ENCODE assay signal across 24 mouse cellular contexts in the genomic region with DNA sequence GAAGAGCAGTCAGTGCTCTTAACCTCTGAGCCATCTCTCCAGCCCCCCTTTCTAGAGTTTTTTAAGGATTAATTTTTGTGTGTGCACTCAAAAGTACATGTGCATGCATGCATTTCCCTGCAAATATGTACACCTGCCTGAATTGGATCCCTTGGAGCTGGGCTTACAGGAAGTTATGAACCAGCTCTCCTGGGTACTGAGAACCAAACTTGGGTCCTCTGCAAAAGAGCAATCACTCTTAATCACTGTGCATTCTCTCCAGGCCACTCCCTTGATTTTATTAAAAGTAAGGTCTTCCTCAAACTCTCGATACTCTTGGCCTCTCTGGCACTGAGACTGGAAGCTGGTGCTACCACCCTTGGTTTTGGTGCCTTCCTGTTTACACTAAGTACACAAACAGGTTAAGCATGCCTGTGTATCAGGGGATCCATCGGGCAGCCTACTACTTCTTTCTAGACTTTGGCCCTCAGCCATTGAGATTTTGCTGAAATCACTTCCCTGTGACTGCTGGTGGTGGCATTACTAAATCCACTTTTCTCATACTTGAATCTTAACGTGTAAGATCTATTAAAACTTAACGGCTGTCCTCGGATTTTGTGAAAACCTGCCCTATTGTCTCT. TPM values are rescaled to one million over a fixed set of nuclear protein-coding genes. Genes with fewer than 3 reads are reported as not detected.
DNase-seq lines count a peak whose midpoint lies in the region; ATAC-seq and TF ChIP-seq lines count a peak whose summit lies in the region.
"Had no signal": no experiment of that assay in that cellular context is flagged by ENCODE, and none has a peak within 500 bp of the region (broad histone marks: within the 10 kb centered on the region; RNA-seq: fewer than 3 reads in every experiment).

No protein-coding gene starts in this region.

- no peaks in the 10 kb centered on the region for H3K9me3 ChIP-seq in heart, embryonic 12.5 days (replicated peaks)
- H3K9me3 ChIP-seq in intestine, postnatal 0 days (ENCODE audit: control insufficient read depth): no peaks in the 10 kb centered on the region
- H3K9me3 ChIP-seq: embryonic facial prominence, embryonic 15.5 days; forebrain, embryonic 10.5 days; G1E; heart, embryonic 10.5 days; heart, embryonic 15.5 days; hindbrain, embryonic 13.5 days had no signal

- 91% methylated on average over 5 of the region's 5 CpGs for WGBS in heart, embryonic 12.5 days
- 50% methylated on average over 5 of the region's 5 CpGs for WGBS in intestine, postnatal 0 days

- H3K4me2 ChIP-seq in heart, embryonic 12.5 days: no peak overlapping the region
- no peak overlapping the region for H3K4me2 ChIP-seq in intestine, postnatal 0 days (replicated peaks; ENCODE audit: low read depth)
- H3K4me2 ChIP-seq: embryonic facial prominence, embryonic 15.5 days; heart, embryonic 15.5 days; hindbrain, embryonic 13.5 days had no signal

- H3K27ac ChIP-seq in heart, embryonic 12.5 days (ENCODE audit: poor library complexity, severe bottlenecking): no peak overlapping the region
- H3K27ac ChIP-seq in intestine, postnatal 0 days (ENCODE audit: low read depth, low read length): peak overlapping the region; percentile 9
- H3K27ac ChIP-seq: embryonic facial prominence, embryonic 15.5 days; forebrain, embryonic 10.5 days; heart, embryonic 10.5 days; heart, embryonic 15.5 days; hindbrain, embryonic 13.5 days had no signal

- no peaks in the 10 kb centered on the region for H3K27me3 ChIP-seq in heart, embryonic 12.5 days (replicated peaks)
- no peaks in the 10 kb centered on the region for H3K27me3 ChIP-seq in intestine, postnatal 0 days (replicated peaks; ENCODE audit: control insufficient read depth, insufficient read depth, low read length)
- H3K27me3 ChIP-seq: embryonic facial prominence, embryonic 15.5 days; heart, embryonic 15.5 days; hindbrain, embryonic 13.5 days had no signal

- peaks cover 10% of the 10 kb centered on the region for H3K4me1 ChIP-seq in heart, embryonic 12.5 days (replicated peaks)
- 0 out of 2 replicates have a peak, but pooled peaks cover under 1% of the 10 kb centered on the region for H3K4me1 ChIP-seq in intestine, postnatal 0 days (replicated peaks; ENCODE audit: control insufficient read depth, insufficient read depth, low read length)
- H3K4me1 ChIP-seq: heart, embryonic 10.5 days had no signal

- peak; percentile 66 for DNase-seq in heart, adult 11 months
- peak; percentile 70 for DNase-seq in urinary bladder, postnatal 14 days (ENCODE audit: low spot score)
- no peak for DNase-seq in urinary bladder, postnatal 25 days (ENCODE audit: low spot score)
- DNase-seq in layer of hippocampus, adult 9-11 months: no peak
- DNase-seq in layer of hippocampus, postnatal 14 days (ENCODE audit: low spot score in 2 of 2): no peak
- DNase-seq: B cell, adult 2 months; cerebellum, adult 11 months; cerebellum, adult 8-10 months; cerebellum, postnatal 14 days; embryo, embryonic 11 days; gastrocnemius, postnatal 36 days; heart, adult 18-20 months; heart, postnatal 14 days had no signal

- ATAC-seq in heart, embryonic 12.5 days (ENCODE audit: insufficient number of reproducible peaks, low FRiP score): no peak
- ATAC-seq in intestine, postnatal 0 days: peak; percentile 42
- ATAC-seq: CD4-positive, CD25-positive, alpha-beta regulatory T cell, adult 4 months; forebrain, embryonic 14.5 days had no signal

- no peak overlapping the region for H3K4me3 ChIP-seq in heart, embryonic 12.5 days
- no peak overlapping the region for H3K4me3 ChIP-seq in intestine, postnatal 0 days (ENCODE audit: low read depth, low read length)
- H3K4me3 ChIP-seq: embryonic facial prominence, embryonic 15.5 days; erythroblast, embryonic 14.5 days; forebrain, embryonic 10.5 days; heart, embryonic 10.5 days; heart, embryonic 15.5 days; hindbrain, embryonic 13.5 days had no signal

- peaks cover 71% of the 10 kb centered on the region for H3K36me3 ChIP-seq in heart, embryonic 12.5 days
- peaks cover 54% of the 10 kb centered on the region for H3K36me3 ChIP-seq in intestine, postnatal 0 days (ENCODE audit: control insufficient read depth, insufficient read depth)

- no peak overlapping the region for H3K9ac ChIP-seq in heart, embryonic 12.5 days
- no peak overlapping the region for H3K9ac ChIP-seq in intestine, postnatal 0 days (ENCODE audit: low read depth, low read length)
- H3K9ac ChIP-seq: embryonic facial prominence, embryonic 15.5 days; heart, embryonic 15.5 days; hindbrain, embryonic 13.5 days had no signal

- no peak for TF ChIP-seq CTCF in intestine, postnatal 0 days (IDR thresholded peaks at IDR 0.05; ENCODE audit: low read depth)

RNA-seq across cellular contexts. Expression of gene Oxa1l, which starts 4.5 kb away (rescaled TPM):
- 53.3 and 57.6 TPM in 2 replicates for polyA plus RNA-seq in heart, embryonic 12.5 days (2016; fragmentation: Nextera tagmentation; extraction: Ambion mirVana)
- polyA plus RNA-seq in intestine, postnatal 0 days (2015; fragmentation: Nextera tagmentation; extraction: Ambion mirVana): 35.5 and 36.4 TPM in 2 replicates
- 10 to 100 TPM; 57.3 to 59.2 TPM for total RNA-seq in layer of hippocampus, postnatal 14 days (2021)

RNA-seq across cellular contexts. Expression of gene Slc7a7, which starts 52.4 kb away (rescaled TPM):
- 8.0 and 8.3 TPM in 2 replicates for polyA plus RNA-seq in heart, embryonic 12.5 days (2016; fragmentation: Nextera tagmentation; extraction: Ambion mirVana)
- polyA plus RNA-seq in intestine, postnatal 0 days (2015; fragmentation: Nextera tagmentation; extraction: Ambion mirVana): 188 TPM in 2 replicates
- 1 to 10 TPM; 2.4 to 2.5 TPM for total RNA-seq in layer of hippocampus, postnatal 14 days (2021)

Comparison
In these comparisons a context has a peak if more than half of its experiments do, and no peak if none do; other contexts are left out.
1. DNase-seq: peak in heart, adult 11 months (single experiment) and urinary bladder, postnatal 14 days (single experiment); none in urinary bladder, postnatal 25 days (single experiment), layer of hippocampus, adult 9-11 months (single experiment) and layer of hippocampus, postnatal 14 days (0 of 2).
2. RNA of gene Slc7a7, which starts 52.4 kb away (polyA plus RNA-seq): 188 TPM in intestine, postnatal 0 days; 8.0 to 8.3 TPM in heart, embryonic 12.5 days; every median in the first group is over 10 times any median in the second.